Mouse (Mus musculus): ENCODE measurements around the gene Tec. TPM values are rescaled to one million over a fixed set of nuclear protein-coding genes. Genes with fewer than 3 reads are reported as not detected.

Gene Tec
- total RNA-seq, 1 experiment = 4.7 TPM

DNA sequence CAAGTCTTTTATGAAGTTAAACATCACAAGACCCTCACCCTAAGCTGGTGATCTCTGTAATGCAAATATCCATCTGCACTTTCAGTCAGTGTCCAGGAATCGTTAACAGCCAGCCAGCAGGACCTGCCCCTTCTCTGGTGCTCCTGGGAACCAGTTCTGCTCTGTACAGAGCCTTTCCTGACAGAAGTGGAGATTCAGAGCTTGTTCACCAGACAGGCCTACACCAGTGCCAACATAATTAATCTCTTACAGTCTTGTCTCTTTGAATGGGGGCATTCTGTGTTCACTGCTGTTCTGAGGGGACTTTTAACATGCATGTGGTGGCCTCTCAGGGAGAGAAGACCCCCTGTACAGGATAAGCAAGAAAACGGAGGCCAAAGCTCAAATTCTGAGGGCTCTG lies 29.3 kb downstream of the Tec start:
- no peak for TF ChIP-seq ZC3H11A (IDR thresholded peaks at IDR 0.05; ENCODE audit: borderline replicate concordance, low read depth, low read length)
- TF ChIP-seq HCFC1 (IDR thresholded peaks at IDR 0.05; ENCODE audit: borderline replicate concordance, insufficient read depth, low read length) = no peak
- TF ChIP-seq MAFK (IDR thresholded peaks at IDR 0.05; ENCODE audit: insufficient read depth, low read depth, low read length) = no peak
- no peak for TF ChIP-seq CHD2 (IDR thresholded peaks at IDR 0.05; ENCODE audit: low read depth, low read length)
- TF ChIP-seq ZNF384 (IDR thresholded peaks at IDR 0.05; ENCODE audit: low read depth, low read length) = no peak
- no peaks in the 10 kb centered on the region for H3K9me3 ChIP-seq (ENCODE audit: control insufficient read depth, insufficient read depth, low read depth, low read length)
- in situ Hi-C loops (cut with MboI; ENCODE audit: low sequenced_read_pairs in 2 of 2, unreplicated experiment in 2 of 2) = no loop called here
- H3K27ac ChIP-seq (ENCODE audit: insufficient read depth, low read depth, low read length, poor library complexity, severe bottlenecking) = no peak overlapping the region
- no peak overlapping the region for H3K9ac ChIP-seq (ENCODE audit: insufficient read depth, low read depth, low read length, poor library complexity, severe bottlenecking)
- DNase-seq (ENCODE audit: low read depth, low spot score) = no peak
- H3K36me3 ChIP-seq (ENCODE audit: control insufficient read depth, insufficient read depth, low read length, poor library complexity, severe bottlenecking) = no peaks in the 10 kb centered on the region
- H3K4me3 ChIP-seq (ENCODE audit: insufficient read depth in 1 of 2, low read depth in 1 of 2, low read length in 2 of 2, poor library complexity in 1 of 2, severe bottlenecking in 1 of 2) = no peak overlapping the region
- no peaks in the 10 kb centered on the region for H3K4me1 ChIP-seq (ENCODE audit: control insufficient read depth in 2 of 2, insufficient read depth in 2 of 2, low read length in 2 of 2, poor library complexity in 1 of 2)

DNA sequence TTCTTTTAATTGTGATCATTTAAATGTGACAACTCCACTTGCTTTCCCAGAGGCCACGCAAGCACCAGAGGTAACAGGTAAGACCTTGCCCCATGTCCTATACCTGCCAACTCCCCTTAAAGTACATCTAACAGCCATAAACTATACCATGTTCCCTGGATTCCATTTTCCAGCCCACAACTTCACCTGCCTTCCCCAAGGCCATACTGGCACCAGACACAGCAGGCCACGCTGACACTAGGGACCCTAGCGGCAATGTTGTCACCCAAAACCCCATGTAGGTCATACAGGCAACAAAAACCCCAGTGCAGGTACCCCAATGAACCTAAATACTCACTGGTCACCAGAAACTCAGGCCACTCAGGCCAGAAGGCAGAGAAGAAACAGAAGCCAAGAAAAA lies 32.6 kb downstream of the Tec start:
- no peaks in the 10 kb centered on the region for H3K9me3 ChIP-seq (ENCODE audit: control insufficient read depth, insufficient read depth, low read depth, low read length)
- no peaks in the 10 kb centered on the region for H3K36me3 ChIP-seq (ENCODE audit: control insufficient read depth, insufficient read depth, low read length, poor library complexity, severe bottlenecking)
- no peak overlapping the region for H3K27ac ChIP-seq (ENCODE audit: insufficient read depth, low read depth, low read length, poor library complexity, severe bottlenecking)
- H3K4me3 ChIP-seq (ENCODE audit: insufficient read depth in 1 of 2, low read depth in 1 of 2, low read length in 2 of 2, poor library complexity in 1 of 2, severe bottlenecking in 1 of 2) = no peak overlapping the region
- in situ Hi-C loops (cut with MboI; ENCODE audit: low sequenced_read_pairs in 2 of 2, unreplicated experiment in 2 of 2) = no loop called here
- no peak overlapping the region for H3K9ac ChIP-seq (ENCODE audit: insufficient read depth, low read depth, low read length, poor library complexity, severe bottlenecking)
- DNase-seq (ENCODE audit: low read depth, low spot score) = no peak
- H3K4me1 ChIP-seq (ENCODE audit: control insufficient read depth in 2 of 2, insufficient read depth in 2 of 2, low read length in 2 of 2, poor library complexity in 1 of 2) = no peaks in the 10 kb centered on the region
- TF ChIP-seq MAFK (IDR thresholded peaks at IDR 0.05; ENCODE audit: insufficient read depth, low read depth, low read length) = no peak
- no peak for TF ChIP-seq ZNF384 (IDR thresholded peaks at IDR 0.05; ENCODE audit: low read depth, low read length)
- TF ChIP-seq HCFC1 (IDR thresholded peaks at IDR 0.05; ENCODE audit: borderline replicate concordance, insufficient read depth, low read length) = no peak
- TF ChIP-seq CHD2 (IDR thresholded peaks at IDR 0.05; ENCODE audit: low read depth, low read length) = no peak
- no peak for TF ChIP-seq ZC3H11A (IDR thresholded peaks at IDR 0.05; ENCODE audit: borderline replicate concordance, low read depth, low read length)

DNA sequence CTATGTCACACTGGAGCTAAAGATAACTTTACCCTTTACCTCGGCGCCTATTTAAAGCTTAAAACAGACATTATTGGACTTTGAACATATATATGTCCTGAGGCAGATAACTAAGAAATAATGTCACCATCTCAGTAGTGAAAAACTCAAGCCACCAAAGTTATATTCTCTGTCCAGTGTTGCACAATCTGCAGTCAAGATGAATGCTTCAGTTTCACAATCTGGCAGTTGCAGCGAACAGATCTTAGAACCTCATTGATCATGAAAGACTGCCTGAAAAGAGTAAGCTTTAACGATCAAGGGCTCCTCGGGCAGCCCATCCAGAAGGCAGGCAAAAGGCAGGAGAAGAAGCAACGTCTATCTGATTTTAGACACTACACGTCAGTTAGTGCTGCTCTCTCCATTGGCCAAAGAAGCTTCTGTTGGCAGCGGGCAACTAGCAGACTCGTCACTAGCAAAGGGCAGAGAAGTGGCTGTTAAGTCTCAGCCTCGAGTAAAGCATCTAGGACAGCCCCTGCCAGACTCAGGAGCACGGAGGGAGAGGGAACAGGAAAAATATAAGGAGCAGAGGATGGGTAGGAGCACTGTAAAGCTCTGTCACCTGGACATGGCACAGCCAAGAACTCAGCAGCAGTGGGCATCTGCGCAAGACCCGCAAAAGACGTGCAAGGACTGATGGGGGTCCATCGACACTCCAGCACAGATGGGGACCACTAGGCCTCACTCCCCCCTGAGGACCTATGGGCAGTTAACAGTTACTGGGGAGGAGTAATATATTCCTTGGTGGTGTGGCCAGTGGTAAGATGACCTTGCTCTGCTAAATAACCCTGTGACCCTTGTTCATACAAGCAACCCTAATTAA lies 35.1 kb downstream of the Tec start:
- H3K4me1 ChIP-seq (ENCODE audit: control insufficient read depth in 2 of 2, insufficient read depth in 2 of 2, low read length in 2 of 2, poor library complexity in 1 of 2) = peaks cover 0 to 1% of the 10 kb centered on the region in 2 experiments; a peak in 3 of 4 replicates
- in situ Hi-C loops (cut with MboI; ENCODE audit: low sequenced_read_pairs in 2 of 2, unreplicated experiment in 2 of 2) = no loop called here
- H3K9ac ChIP-seq (ENCODE audit: insufficient read depth, low read depth, low read length, poor library complexity, severe bottlenecking) = no peak overlapping the region
- no peaks in the 10 kb centered on the region for H3K9me3 ChIP-seq (ENCODE audit: control insufficient read depth, insufficient read depth, low read depth, low read length)
- H3K27ac ChIP-seq (ENCODE audit: insufficient read depth, low read depth, low read length, poor library complexity, severe bottlenecking) = no peak overlapping the region
- no peak overlapping the region for H3K4me3 ChIP-seq (ENCODE audit: insufficient read depth in 1 of 2, low read depth in 1 of 2, low read length in 2 of 2, poor library complexity in 1 of 2, severe bottlenecking in 1 of 2)
- no peaks in the 10 kb centered on the region for H3K36me3 ChIP-seq (ENCODE audit: control insufficient read depth, insufficient read depth, low read length, poor library complexity, severe bottlenecking)
- TF ChIP-seq HCFC1 (IDR thresholded peaks at IDR 0.05; ENCODE audit: borderline replicate concordance, insufficient read depth, low read length) = no peak
- no peak for TF ChIP-seq CHD2 (IDR thresholded peaks at IDR 0.05; ENCODE audit: low read depth, low read length)
- TF ChIP-seq MAFK (IDR thresholded peaks at IDR 0.05; ENCODE audit: insufficient read depth, low read depth, low read length) = no peak
- TF ChIP-seq ZNF384 (IDR thresholded peaks at IDR 0.05; ENCODE audit: low read depth, low read length) = no peak
- TF ChIP-seq ZC3H11A (IDR thresholded peaks at IDR 0.05; ENCODE audit: borderline replicate concordance, low read depth, low read length) = no peak
- no peak for DNase-seq (ENCODE audit: low read depth, low spot score)

DNA sequence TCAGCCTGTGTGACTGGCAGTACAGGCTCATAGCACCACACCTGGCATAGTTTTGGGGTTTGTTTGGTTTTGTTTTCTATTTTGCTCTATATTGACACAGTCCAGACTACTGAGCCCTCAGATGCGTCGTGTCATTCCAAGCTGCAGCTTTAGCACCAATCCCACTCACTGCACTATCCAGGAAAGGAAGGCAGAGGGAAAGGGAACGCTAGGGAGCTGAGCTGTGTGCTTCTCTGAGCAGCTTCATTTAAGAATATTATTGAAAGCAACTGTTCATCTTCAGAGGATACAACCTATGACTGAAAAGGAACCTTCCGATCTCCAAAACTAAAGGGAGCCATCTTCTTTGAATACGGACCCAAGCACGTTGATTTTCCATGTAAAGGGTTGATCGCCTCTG lies 36.1 kb downstream of the Tec start:
- H3K9ac ChIP-seq (ENCODE audit: insufficient read depth, low read depth, low read length, poor library complexity, severe bottlenecking) = no peak overlapping the region
- no peaks in the 10 kb centered on the region for H3K9me3 ChIP-seq (ENCODE audit: control insufficient read depth, insufficient read depth, low read depth, low read length)
- peaks cover 0 to 5% of the 10 kb centered on the region in 2 experiments for H3K4me1 ChIP-seq (ENCODE audit: control insufficient read depth in 2 of 2, insufficient read depth in 2 of 2, low read length in 2 of 2, poor library complexity in 1 of 2)
- H3K36me3 ChIP-seq (ENCODE audit: control insufficient read depth, insufficient read depth, low read length, poor library complexity, severe bottlenecking) = no peaks in the 10 kb centered on the region
- no peak for DNase-seq (ENCODE audit: low read depth, low spot score)
- no peak overlapping the region for H3K4me3 ChIP-seq (ENCODE audit: insufficient read depth in 1 of 2, low read depth in 1 of 2, low read length in 2 of 2, poor library complexity in 1 of 2, severe bottlenecking in 1 of 2)
- no peak overlapping the region for H3K27ac ChIP-seq (ENCODE audit: insufficient read depth, low read depth, low read length, poor library complexity, severe bottlenecking)
- in situ Hi-C loops (cut with MboI; ENCODE audit: low sequenced_read_pairs in 2 of 2, unreplicated experiment in 2 of 2) = no loop called here
- TF ChIP-seq CHD2 (IDR thresholded peaks at IDR 0.05; ENCODE audit: low read depth, low read length) = no peak
- no peak for TF ChIP-seq ZC3H11A (IDR thresholded peaks at IDR 0.05; ENCODE audit: borderline replicate concordance, low read depth, low read length)
- TF ChIP-seq ZNF384 (IDR thresholded peaks at IDR 0.05; ENCODE audit: low read depth, low read length) = no peak
- TF ChIP-seq HCFC1 (IDR thresholded peaks at IDR 0.05; ENCODE audit: borderline replicate concordance, insufficient read depth, low read length) = no peak
- no peak for TF ChIP-seq MAFK (IDR thresholded peaks at IDR 0.05; ENCODE audit: insufficient read depth, low read depth, low read length)

Data from ES-E14 (cell line).